Mouse (Mus musculus) Patski (cell line): ENCODE data around the gene Alkbh6. TPM values are rescaled to one million over a fixed set of nuclear protein-coding genes. Genes with fewer than 3 reads are reported as not detected.

Source experiments
- ATAC-seq: fragments of 100-300 bp; one replicate; pipeline ENCODE4 v1.8.0; 2021
- CTCF ChIA-PET: fragments of 350-600 bp; sonication (Branson Sonifier 250); formaldehyde crosslinking; loops from one replicate; lab custom pipeline; 2022; ENCODE audit warnings: inconsistent platforms; lab: Charles Lee
- POLR2A ChIA-PET: fragments of 350-600 bp; sonication (Branson Sonifier 250); formaldehyde crosslinking; loops from one replicate; lab custom pipeline; 2022; ENCODE audit warnings: antibody characterized with exemption, inconsistent platforms; lab: Charles Lee
- DNase-seq: peaks from one replicate; pipeline ENCODE4 v3.0.0-alpha.2; 2011; ENCODE audit warnings: low read depth, low spot score
- H3K27me3 ChIP-seq: fragments of 371-371 bp; one replicate; pipeline ENCODE4 v1.5.1; 2021
- CTCF ChIP-seq: fragments of 100-300 bp; IDR thresholded peaks from one replicate; pipeline ENCODE4 v1.5.1; 2021
- in situ Hi-C: fragments of 300-500 bp; cut with MboI; formaldehyde crosslinking; loops from 3 replicates; pipeline ENCODE4 v1.11.1; 2018; ENCODE audit warnings: low pct_unique_long_range_greater_than_20kb, mixed read lengths
- polyA plus RNA-seq: library from polyadenylated mRNA; unstranded; gene quantifications from one replicate; pipeline ENCODE4 v1.2.3, GENCODE M21; 2021

Alkbh6 gene
- polyA plus RNA-seq, 1 experiment from 2014 or later: 35.2 TPM

GRCm38 (mm10) chr7:30294296-30294695, 14.2 kb upstream of the Alkbh6 start:
- ATAC-seq (no peak), DNase-seq (no peak)
- in situ Hi-C loops: no loop called here
- ChIA-PET POLR2A (no interaction called here), CTCF (no interaction called here)
- no peak for TF ChIP-seq CTCF
- H3K27me3 ChIP-seq: no peaks in the 10 kb centered on the region

GRCm38 (mm10) chr7:30295103-30295502, 13.4 kb upstream of the Alkbh6 start:
- no peak for TF ChIP-seq CTCF
- no peaks in the 10 kb centered on the region for H3K27me3 ChIP-seq
- in situ Hi-C loops: no loop called here
- DNase-seq (no peak), ATAC-seq (no peak)
- ChIA-PET CTCF (no interaction called here), POLR2A (no interaction called here)

GRCm38 (mm10) chr7:30296816-30297215, 11.7 kb upstream of the Alkbh6 start:
- no peak for ATAC-seq
- POLR2A ChIA-PET: no interaction called here
- H3K27me3 ChIP-seq: no peaks in the 10 kb centered on the region
- DNase-seq: no peak
- in situ Hi-C loops: no loop called here
- CTCF ChIA-PET: no interaction called here
- no peak for TF ChIP-seq CTCF

GRCm38 (mm10) chr7:30297266-30297665, 11.3 kb upstream of the Alkbh6 start:
- ChIA-PET POLR2A (no interaction called here), CTCF (no interaction called here)
- DNase-seq (no peak), ATAC-seq (no peak)
- no peaks in the 10 kb centered on the region for H3K27me3 ChIP-seq
- TF ChIP-seq CTCF: no peak
- in situ Hi-C loops: no loop called here

GRCm38 (mm10) chr7:30300914-30301313, 7.6 kb upstream of the Alkbh6 start:
- H3K27me3 ChIP-seq: no peaks in the 10 kb centered on the region
- ChIA-PET CTCF (interaction anchor here (0.8 to 2.9 kb wide), 8 partner anchors 10 to 68 kb away, joined by 3 to 12 read pairs (median 6); partner anchors contain the start of genes Clip3, Thap8 and Wdr62), POLR2A (no interaction called here)
- DNase-seq (no peak), ATAC-seq (no peak)
- in situ Hi-C loops: no loop called here
- no peak for TF ChIP-seq CTCF

- ChIA-PET CTCF (interaction anchor here (0.8 to 1.2 kb wide), 3 partner anchors 27 to 34 kb away, joined by 3 to 6 read pairs (median 3); no protein-coding TSS in a partner anchor), POLR2A (no interaction called here)
- no peak for TF ChIP-seq CTCF
- H3K27me3 ChIP-seq: no peaks in the 10 kb centered on the region
- in situ Hi-C loops: no loop called here
- DNase-seq: no peak
- no peak for ATAC-seq
Measured at GRCm38 (mm10) chr7:30306083-30306779, 2.3 kb upstream of the Alkbh6 start.

GRCm38 (mm10) chr7:30309395-30310129, 1.0 kb downstream of the Alkbh6 start:
- ChIA-PET CTCF (interaction anchor here (1.3 kb wide), 1 partner anchor 11 kb away, joined by 3 read pairs; no protein-coding TSS in a partner anchor), POLR2A (interaction anchor here (0.7 kb wide), 1 partner anchor 12 kb away, joined by 3 read pairs; the partner anchor contains the start of gene E130208F15Rik)
- DNase-seq (no peak), ATAC-seq (no peak)
- TF ChIP-seq CTCF: no peak
- in situ Hi-C loops: no loop called here
- H3K27me3 ChIP-seq: no peaks in the 10 kb centered on the region

- POLR2A ChIA-PET: no interaction called here
- DNase-seq: no peak
- in situ Hi-C loops: no loop called here
- no peak for TF ChIP-seq CTCF
- no peaks in the 10 kb centered on the region for H3K27me3 ChIP-seq
- ATAC-seq: no peak
- CTCF ChIA-PET: interaction anchor here (0.7 to 1.2 kb wide), 2 partner anchors 9 to 11 kb away, joined by 3 to 4 read pairs; partner anchors contain the start of gene E130208F15Rik
Measured at GRCm38 (mm10) chr7:30310136-30310535, 1.6 kb downstream of the Alkbh6 start.

- H3K27me3 ChIP-seq: no peaks in the 10 kb centered on the region
- ChIA-PET POLR2A (interaction anchor here (0.5 to 0.7 kb wide), 3 partner anchors 8 to 56 kb away, joined by 3 to 7 read pairs (median 3); partner anchors contain the start of gene E130208F15Rik), CTCF (interaction anchor here (0.8 to 1.7 kb wide), 3 partner anchors 12 to 22 kb away, joined by 3 to 6 read pairs (median 4); no protein-coding TSS in a partner anchor)
- in situ Hi-C loops: no loop called here
- DNase-seq (no peak), ATAC-seq (no peak)
- no peak for TF ChIP-seq CTCF
Measured at GRCm38 (mm10) chr7:30313666-30314320, 5.3 kb downstream of the Alkbh6 start.

- no peak for TF ChIP-seq CTCF
- ChIA-PET POLR2A (no interaction called here), CTCF (no interaction called here)
- no peaks in the 10 kb centered on the region for H3K27me3 ChIP-seq
- no peak for DNase-seq
- in situ Hi-C loops: no loop called here
- ATAC-seq: no peak
Measured at GRCm38 (mm10) chr7:30314721-30315155, 6.2 kb downstream of the Alkbh6 start, which contains the start of gene Syne4. Syne4 (plus strand) TSS chr7:30314807.
